Mouse (Mus musculus) ES-Bruce4 (cell line): ENCODE data around the gene Cacna2d3. TPM values are rescaled to one million over a fixed set of nuclear protein-coding genes. Genes with fewer than 3 reads are reported as not detected.

Experiments used
- H3K27ac ChIP-seq: 2 replicates; pipeline ENCODE4 v1.5.1; 2012; ENCODE audit warnings: low read length, inconsistent platforms; ENCODE audit not compliant: insufficient read depth
- H3K27me3 ChIP-seq: 2 replicates; pipeline ENCODE4 v1.6.1; 2012; ENCODE audit warnings: mild to moderate bottlenecking, low read length, inconsistent platforms; ENCODE audit not compliant: control insufficient read depth, poor library complexity, insufficient read depth, severe bottlenecking
- H3K36me3 ChIP-seq: 2 replicates; pipeline ENCODE4 v1.6.1; 2012; ENCODE audit warnings: inconsistent platforms, mild to moderate bottlenecking, low read length, moderate library complexity; ENCODE audit not compliant: control insufficient read depth, poor library complexity, insufficient read depth, severe bottlenecking
- H3K4me1 ChIP-seq: one replicate; pipeline ENCODE4 v1.8.1; 2011; ENCODE audit warnings: low read length; ENCODE audit not compliant: control insufficient read depth, insufficient read depth
- H3K4me3 ChIP-seq: 2 replicates; pipeline ENCODE4 v1.5.1; 2011; ENCODE audit warnings: low read depth, mild to moderate bottlenecking, low read length
- H3K9ac ChIP-seq: 2 replicates; pipeline ENCODE4 v1.6.1; 2012; ENCODE audit warnings: low read depth, mild to moderate bottlenecking, inconsistent platforms; ENCODE audit not compliant: poor library complexity, severe bottlenecking
- H3K9me3 ChIP-seq: replicated peaks from 2 replicates; pipeline ENCODE4 v1.6.1; 2012; ENCODE audit warnings: mild to moderate bottlenecking, low read length, inconsistent platforms; ENCODE audit not compliant: control insufficient read depth, poor library complexity, insufficient read depth, severe bottlenecking
- CTCF ChIP-seq: IDR thresholded peaks from one replicate; pipeline ENCODE4 v1.8.1; 2011; ENCODE audit warnings: low read depth, low read length
- EP300 ChIP-seq: IDR thresholded peaks from 2 replicates; pipeline ENCODE4 v1.6.1; 2011; ENCODE audit warnings: low read depth, low read length; ENCODE audit not compliant: insufficient read depth
- POLR2A ChIP-seq: IDR thresholded peaks from one replicate; pipeline ENCODE4 v1.8.1; 2011; ENCODE audit warnings: low read length; ENCODE audit not compliant: insufficient read depth
- polyA plus RNA-seq: library from polyadenylated mRNA; stranded (reverse); fragments of >200 nt; gene quantifications from 2 replicates; pipeline ENCODE4 v1.2.4, GENCODE M21; 2011; ENCODE audit warnings: low read depth; ENCODE audit not compliant: missing spikeins, insufficient read depth, insufficient read length

Cacna2d3 gene
- polyA plus RNA-seq, 1 experiment, result not detected

DNA sequence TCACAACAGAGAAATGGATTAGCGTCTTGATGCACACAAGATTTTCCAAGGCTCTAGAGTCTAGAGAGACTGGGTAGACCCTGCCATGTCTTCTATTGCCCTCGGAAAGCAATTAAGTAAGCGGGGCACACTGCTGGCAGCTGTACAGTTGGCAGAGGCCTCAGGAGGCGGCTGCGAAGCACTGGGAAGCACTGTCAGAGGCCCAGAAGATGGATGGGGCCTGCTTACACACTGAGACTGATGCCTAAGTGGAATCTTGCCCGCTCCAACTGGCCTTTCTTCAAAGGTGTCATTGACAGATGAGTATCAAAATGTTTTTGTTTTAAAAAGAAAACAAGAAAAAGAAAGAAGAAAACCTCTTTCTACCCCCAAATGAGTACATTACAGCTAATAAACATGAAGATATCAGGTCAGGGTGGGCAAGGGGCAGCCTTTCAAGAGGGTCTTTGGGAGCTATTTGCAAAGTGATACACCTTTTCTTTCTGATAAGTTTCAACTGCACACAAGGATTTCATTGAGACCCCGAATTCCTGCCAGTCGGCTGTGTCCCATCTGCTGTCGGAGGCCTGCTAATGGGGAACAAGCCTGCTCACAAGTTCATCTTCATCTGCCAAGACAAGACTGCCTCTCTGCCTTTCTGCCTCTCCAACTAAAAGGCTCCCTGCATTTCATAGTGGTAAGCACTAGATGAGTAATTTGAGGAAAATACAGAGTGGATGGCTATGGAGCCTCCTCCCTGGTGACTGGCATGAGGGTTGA, 680.9 kb downstream of the Cacna2d3 start:
- H3K4me1 ChIP-seq, result no peaks in the 10 kb centered on the region
- H3K4me3 ChIP-seq, result no peak overlapping the region
- H3K9ac ChIP-seq, result no peak overlapping the region
- TF ChIP-seq POLR2A, result no peak
- H3K9me3 ChIP-seq, result no peaks in the 10 kb centered on the region
- no peaks in the 10 kb centered on the region for H3K36me3 ChIP-seq
- H3K27me3 ChIP-seq, result no peaks in the 10 kb centered on the region
- H3K27ac ChIP-seq, result no peak overlapping the region

DNA sequence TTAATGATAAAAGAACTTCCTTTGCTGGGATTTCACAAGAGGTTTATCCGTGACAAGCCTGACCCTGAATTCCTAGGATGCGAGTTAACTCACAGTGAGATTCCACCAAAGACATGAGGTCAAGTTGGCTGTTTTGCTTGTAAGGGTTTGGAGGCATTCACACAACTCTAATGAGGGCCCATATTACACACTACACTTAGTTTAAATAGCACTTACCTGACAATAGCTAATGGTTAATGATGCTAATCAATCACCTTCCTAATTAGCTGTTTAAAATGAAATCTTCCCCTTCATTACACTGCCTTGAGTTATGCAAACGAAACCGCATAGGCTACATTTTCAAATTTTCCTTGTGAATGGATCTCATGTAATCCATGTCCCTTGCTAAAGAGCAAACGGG, 683.4 kb downstream of the Cacna2d3 start:
- Histone ChIP-seq H3K9me3 (no peaks in the 10 kb centered on the region), H3K27ac (no peak overlapping the region), H3K4me1 (no peaks in the 10 kb centered on the region), H3K36me3 (no peaks in the 10 kb centered on the region), H3K4me3 (no peak overlapping the region), H3K9ac (no peak overlapping the region), H3K27me3 (no peaks in the 10 kb centered on the region)
- TF ChIP-seq POLR2A (no peak), CTCF (no peak), EP300 (no peak)

DNA sequence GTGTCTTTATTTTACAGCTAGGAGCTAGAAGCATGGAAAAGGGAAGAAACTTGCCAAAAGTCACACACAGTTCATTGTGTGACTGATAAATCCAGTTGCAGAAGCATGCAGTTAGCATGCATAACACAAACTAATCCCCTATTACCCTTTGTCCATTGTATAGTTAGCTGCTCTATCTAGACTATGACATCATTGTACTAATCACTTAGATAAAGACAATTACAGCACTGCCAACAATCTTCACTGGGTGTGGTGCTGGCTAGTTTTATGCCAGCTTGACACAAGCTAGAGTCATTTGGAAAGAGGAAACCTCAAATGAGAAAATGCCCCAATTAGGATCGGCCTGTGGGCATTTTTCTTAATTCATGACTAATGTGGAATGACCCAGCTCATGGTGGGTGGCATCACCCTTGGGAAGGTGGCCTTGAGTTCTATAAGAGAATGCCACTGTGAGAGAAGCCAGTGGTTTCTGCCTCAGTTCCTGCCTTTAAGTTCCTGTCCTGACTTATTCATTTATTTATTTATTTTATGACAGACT, 689.7 kb downstream of the Cacna2d3 start:
- no peaks in the 10 kb centered on the region for H3K36me3 ChIP-seq
- no peak overlapping the region for H3K27ac ChIP-seq
- no peaks in the 10 kb centered on the region for H3K9me3 ChIP-seq
- no peaks in the 10 kb centered on the region for H3K4me1 ChIP-seq
- no peak overlapping the region for H3K4me3 ChIP-seq
- no peak overlapping the region for H3K9ac ChIP-seq
- H3K27me3 ChIP-seq, result no peaks in the 10 kb centered on the region
- TF ChIP-seq EP300, result no peak
- no peak for TF ChIP-seq POLR2A
- TF ChIP-seq CTCF, result no peak

DNA sequence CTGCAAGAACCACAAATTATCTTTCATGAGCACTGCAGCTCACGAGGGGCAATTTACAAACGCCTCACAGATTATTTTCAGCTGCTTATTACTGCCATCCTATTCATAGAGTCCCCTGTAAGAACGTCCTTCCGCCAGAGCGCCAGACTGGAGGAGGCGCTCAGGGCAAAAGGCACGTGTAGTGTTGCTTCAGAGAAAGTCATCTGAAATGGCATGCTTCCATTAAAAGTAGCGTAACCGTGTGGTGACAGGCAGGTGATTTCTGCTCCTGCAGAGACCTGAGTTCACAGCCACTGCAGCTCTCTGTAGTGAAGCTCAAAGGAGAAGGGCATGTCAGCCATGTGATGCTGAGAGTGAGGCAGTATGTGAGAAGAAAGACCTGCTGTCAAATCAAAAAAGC, 691.1 kb downstream of the Cacna2d3 start:
- Histone ChIP-seq H3K36me3 (no peaks in the 10 kb centered on the region), H3K9me3 (no peaks in the 10 kb centered on the region), H3K4me3 (no peak overlapping the region), H3K4me1 (no peaks in the 10 kb centered on the region), H3K27me3 (no peaks in the 10 kb centered on the region), H3K27ac (no peak overlapping the region), H3K9ac (no peak overlapping the region)
- TF ChIP-seq CTCF (no peak), POLR2A (no peak)

DNA sequence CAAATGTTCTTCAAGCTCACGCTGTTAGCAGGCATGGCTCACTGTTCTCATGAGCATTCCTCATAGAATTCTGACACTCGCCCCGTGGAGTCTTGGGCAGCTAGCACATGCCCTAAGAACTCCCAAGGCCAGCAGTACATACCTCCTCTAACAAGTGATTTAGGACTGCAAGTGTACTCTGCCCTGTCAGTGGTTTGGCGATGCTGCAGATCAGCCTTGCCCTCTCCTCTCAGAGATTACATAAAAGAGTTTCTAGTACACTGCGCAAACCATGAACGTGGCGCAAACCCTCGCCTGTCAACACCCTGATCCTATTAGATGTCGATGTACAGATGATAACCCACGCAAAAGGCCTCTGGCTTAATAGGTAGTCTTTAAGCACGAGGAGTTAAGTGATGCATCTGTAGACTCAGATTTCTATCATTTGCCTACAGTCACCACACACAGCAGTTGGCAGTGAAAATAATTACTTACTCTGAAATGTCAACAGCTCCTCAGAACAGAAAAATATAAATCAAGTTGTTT, 691.7 kb downstream of the Cacna2d3 start:
- Histone ChIP-seq H3K9ac (no peak overlapping the region), H3K27me3 (no peaks in the 10 kb centered on the region), H3K4me1 (no peaks in the 10 kb centered on the region), H3K36me3 (no peaks in the 10 kb centered on the region), H3K27ac (no peak overlapping the region), H3K4me3 (no peak overlapping the region), H3K9me3 (no peaks in the 10 kb centered on the region)
- TF ChIP-seq EP300 (no peak), POLR2A (no peak), CTCF (no peak)

DNA sequence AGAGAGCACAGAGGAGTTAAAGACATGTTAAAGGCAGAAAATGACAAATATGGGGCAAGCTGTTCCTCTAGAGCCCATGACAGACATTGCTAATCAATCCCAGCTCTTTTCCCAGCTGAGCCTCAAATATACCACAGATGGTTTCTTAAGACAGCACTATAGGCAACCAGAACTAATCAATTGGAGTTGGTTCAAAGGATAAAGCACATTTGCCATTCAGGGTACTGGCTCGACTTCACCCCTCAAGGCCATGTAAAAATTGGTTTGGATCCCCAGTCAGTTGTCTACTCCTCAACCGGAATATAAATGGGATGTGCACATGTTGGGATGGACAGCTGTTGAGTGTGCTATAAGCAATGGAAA, 692.6 kb downstream of the Cacna2d3 start:
- Histone ChIP-seq H3K36me3 (no peaks in the 10 kb centered on the region), H3K27me3 (no peaks in the 10 kb centered on the region), H3K27ac (no peak overlapping the region)

More for the DNA sequence above, 692.6 kb downstream of the Cacna2d3 start:
- Histone ChIP-seq H3K4me3 (no peak overlapping the region), H3K4me1 (no peaks in the 10 kb centered on the region), H3K9me3 (no peaks in the 10 kb centered on the region), H3K9ac (no peak overlapping the region)
- TF ChIP-seq EP300 (no peak), POLR2A (no peak), CTCF (no peak)
